Mouse (Mus musculus) CD8-positive naive resting alpha-beta T cell, adult 2 months (primary cell): Measurements from ENCODE around the gene 1110017D15Rik.

Experiments
- DNase-seq, 2 experiments: peaks; one replicate each; pipeline ENCODE4 v3.0.0; 2022; ENCODE audit warnings: low read depth in 2 of 2, low spot score in 2 of 2

Gene 1110017D15Rik

GRCm38 (mm10) chr4:41517233-41517632 is at the start of gene 1110017D15Rik:
Gene 1110017D15Rik (minus strand): TSS chr4:41517333.
- DNase-seq: no peak

GRCm38 (mm10) chr4:41566123-41566522 is 49.0 kb upstream of the 1110017D15Rik start:
- DNase-seq: no peak

GRCm38 (mm10) chr4:41563297-41563696 is 46.2 kb upstream of the 1110017D15Rik start:
- DNase-seq: no peak

- no peak for DNase-seq
Observed at GRCm38 (mm10) chr4:41557092-41557491, 40.0 kb upstream of the 1110017D15Rik start.

GRCm38 (mm10) chr4:41556311-41556953 is 39.3 kb upstream of the 1110017D15Rik start:
- no peak for DNase-seq

- no peak for DNase-seq
Observed at GRCm38 (mm10) chr4:41554994-41555663, 38.0 kb upstream of the 1110017D15Rik start.

GRCm38 (mm10) chr4:41553116-41553515 is 36.0 kb upstream of the 1110017D15Rik start:
- DNase-seq: no peak

- peak; percentile 68 to 78 for DNase-seq
Observed at GRCm38 (mm10) chr4:41552529-41552928, 35.4 kb upstream of the 1110017D15Rik start.

- no peak for DNase-seq
Observed at GRCm38 (mm10) chr4:41547086-41547485, 30.0 kb upstream of the 1110017D15Rik start.

GRCm38 (mm10) chr4:41545985-41546384 is 28.9 kb upstream of the 1110017D15Rik start:
- no peak for DNase-seq

- no peak for DNase-seq
Observed at GRCm38 (mm10) chr4:41542136-41542535, 25.0 kb upstream of the 1110017D15Rik start.

GRCm38 (mm10) chr4:41534866-41535265 is 17.7 kb upstream of the 1110017D15Rik start:
- DNase-seq: no peak

GRCm38 (mm10) chr4:41532420-41532819 is 15.3 kb upstream of the 1110017D15Rik start:
- no peak for DNase-seq

GRCm38 (mm10) chr4:41527996-41528395 is 10.9 kb upstream of the 1110017D15Rik start:
- no peak for DNase-seq

GRCm38 (mm10) chr4:41527076-41527475 is 9.9 kb upstream of the 1110017D15Rik start:
- no peak for DNase-seq

- no peak for DNase-seq
Observed at GRCm38 (mm10) chr4:41526553-41526952, 9.4 kb upstream of the 1110017D15Rik start.

- DNase-seq: no peak
Observed at GRCm38 (mm10) chr4:41524829-41525228, 7.7 kb upstream of the 1110017D15Rik start.

- DNase-seq: no peak
Observed at GRCm38 (mm10) chr4:41523839-41524238, 6.7 kb upstream of the 1110017D15Rik start.

GRCm38 (mm10) chr4:41522788-41523187 is 5.7 kb upstream of the 1110017D15Rik start:
- peak in 1 of 2 experiments; percentile 44 for DNase-seq

- no peak for DNase-seq
Observed at GRCm38 (mm10) chr4:41522136-41522535, 5.0 kb upstream of the 1110017D15Rik start.

- DNase-seq: no peak
Observed at GRCm38 (mm10) chr4:41520641-41521040, 3.5 kb upstream of the 1110017D15Rik start.

GRCm38 (mm10) chr4:41519195-41519594 is 2.1 kb upstream of the 1110017D15Rik start:
- no peak for DNase-seq

- no peak for DNase-seq
Observed at GRCm38 (mm10) chr4:41518349-41518748, 1.2 kb upstream of the 1110017D15Rik start.
